Mouse (Mus musculus) ES-Bruce4 (cell line): Measurements from ENCODE around the gene Cct2. TPM values are rescaled to one million over a fixed set of nuclear protein-coding genes. Genes with fewer than 3 reads are reported as not detected.

Source experiments
- H3K27ac ChIP-seq: 2 replicates; pipeline ENCODE4 v1.5.1; 2012; ENCODE audit warnings: low read length, inconsistent platforms; ENCODE audit not compliant: insufficient read depth
- H3K27me3 ChIP-seq: 2 replicates; pipeline ENCODE4 v1.6.1; 2012; ENCODE audit warnings: mild to moderate bottlenecking, low read length, inconsistent platforms; ENCODE audit not compliant: control insufficient read depth, poor library complexity, insufficient read depth, severe bottlenecking
- H3K36me3 ChIP-seq: 2 replicates; pipeline ENCODE4 v1.6.1; 2012; ENCODE audit warnings: inconsistent platforms, mild to moderate bottlenecking, low read length, moderate library complexity; ENCODE audit not compliant: control insufficient read depth, poor library complexity, insufficient read depth, severe bottlenecking
- H3K4me1 ChIP-seq: one replicate; pipeline ENCODE4 v1.8.1; 2011; ENCODE audit warnings: low read length; ENCODE audit not compliant: control insufficient read depth, insufficient read depth
- H3K4me3 ChIP-seq: 2 replicates; pipeline ENCODE4 v1.5.1; 2011; ENCODE audit warnings: low read depth, mild to moderate bottlenecking, low read length
- H3K9ac ChIP-seq: 2 replicates; pipeline ENCODE4 v1.6.1; 2012; ENCODE audit warnings: low read depth, mild to moderate bottlenecking, inconsistent platforms; ENCODE audit not compliant: poor library complexity, severe bottlenecking
- H3K9me3 ChIP-seq: replicated peaks from 2 replicates; pipeline ENCODE4 v1.6.1; 2012; ENCODE audit warnings: mild to moderate bottlenecking, low read length, inconsistent platforms; ENCODE audit not compliant: control insufficient read depth, poor library complexity, insufficient read depth, severe bottlenecking
- CTCF ChIP-seq: IDR thresholded peaks from one replicate; pipeline ENCODE4 v1.8.1; 2011; ENCODE audit warnings: low read depth, low read length
- EP300 ChIP-seq: IDR thresholded peaks from 2 replicates; pipeline ENCODE4 v1.6.1; 2011; ENCODE audit warnings: low read depth, low read length; ENCODE audit not compliant: insufficient read depth
- POLR2A ChIP-seq: IDR thresholded peaks from one replicate; pipeline ENCODE4 v1.8.1; 2011; ENCODE audit warnings: low read length; ENCODE audit not compliant: insufficient read depth
- polyA plus RNA-seq: library from polyadenylated mRNA; stranded (reverse); fragments of >200 nt; gene quantifications from 2 replicates; pipeline ENCODE4 v1.2.4, GENCODE M21; 2011; ENCODE audit warnings: low read depth; ENCODE audit not compliant: missing spikeins, insufficient read depth, insufficient read length

Gene Cct2
- polyA plus RNA-seq, 1 experiment, result 974 TPM

GRCm38 (mm10) chr10:117089628-117090027 lies 26.0 kb upstream of the Cct2 start:
- Histone ChIP-seq H3K4me1 (no peaks in the 10 kb centered on the region), H3K4me3 (no peak overlapping the region), H3K27ac (no peak overlapping the region), H3K9me3 (no peaks in the 10 kb centered on the region), H3K36me3 (no peaks in the 10 kb centered on the region), H3K27me3 (no peaks in the 10 kb centered on the region), H3K9ac (no peak overlapping the region)
- no peak for TF ChIP-seq CTCF
- no peak for TF ChIP-seq POLR2A
- TF ChIP-seq EP300, result no peak

DNA sequence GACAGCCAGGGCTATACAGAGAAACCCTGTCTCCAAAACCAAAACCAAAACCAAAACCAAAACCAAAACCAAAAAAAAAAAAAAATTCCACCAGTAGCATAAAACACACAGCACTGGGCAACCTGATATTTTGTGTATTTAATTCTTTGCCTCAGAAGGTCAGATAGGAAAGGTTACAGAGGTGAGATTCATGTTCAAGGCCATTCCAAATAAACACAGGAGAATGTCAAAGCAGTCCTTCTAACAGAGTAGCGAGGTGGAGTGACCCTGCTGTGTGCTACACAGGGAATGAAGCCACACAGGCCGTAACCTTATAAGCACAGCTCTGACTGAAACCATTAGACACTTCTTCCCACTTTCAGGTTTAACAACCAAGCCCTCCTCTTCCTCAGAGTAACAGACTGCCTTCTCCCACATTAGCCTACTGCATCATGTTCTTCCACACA lies 18.3 kb upstream of the Cct2 start:
- H3K27me3 ChIP-seq, result no peaks in the 10 kb centered on the region
- H3K9ac ChIP-seq, result no peak overlapping the region
- H3K36me3 ChIP-seq, result peaks cover 10% of the 10 kb centered on the region; the same call in 1 of the 2 replicates
- H3K9me3 ChIP-seq, result no peaks in the 10 kb centered on the region
- TF ChIP-seq POLR2A (no peak), EP300 (no peak), CTCF (no peak)
- no peaks in the 10 kb centered on the region for H3K4me1 ChIP-seq
- H3K4me3 ChIP-seq, result no peak overlapping the region
- H3K27ac ChIP-seq, result no peak overlapping the region

GRCm38 (mm10) chr10:117081326-117081725 lies 17.7 kb upstream of the Cct2 start:
- H3K27me3 ChIP-seq, result no peaks in the 10 kb centered on the region
- H3K4me3 ChIP-seq, result no peak overlapping the region
- TF ChIP-seq EP300 (no peak), POLR2A (no peak), CTCF (no peak)
- peaks cover 10% of the 10 kb centered on the region; the same call in 1 of the 2 replicates for H3K36me3 ChIP-seq
- no peak overlapping the region for H3K9ac ChIP-seq
- no peak overlapping the region for H3K27ac ChIP-seq
- no peaks in the 10 kb centered on the region for H3K4me1 ChIP-seq
- H3K9me3 ChIP-seq, result no peaks in the 10 kb centered on the region

- no peaks in the 10 kb centered on the region for H3K9me3 ChIP-seq
Observed at GRCm38 (mm10) chr10:117078284-117078683, 14.7 kb upstream of the Cct2 start.

DNA sequence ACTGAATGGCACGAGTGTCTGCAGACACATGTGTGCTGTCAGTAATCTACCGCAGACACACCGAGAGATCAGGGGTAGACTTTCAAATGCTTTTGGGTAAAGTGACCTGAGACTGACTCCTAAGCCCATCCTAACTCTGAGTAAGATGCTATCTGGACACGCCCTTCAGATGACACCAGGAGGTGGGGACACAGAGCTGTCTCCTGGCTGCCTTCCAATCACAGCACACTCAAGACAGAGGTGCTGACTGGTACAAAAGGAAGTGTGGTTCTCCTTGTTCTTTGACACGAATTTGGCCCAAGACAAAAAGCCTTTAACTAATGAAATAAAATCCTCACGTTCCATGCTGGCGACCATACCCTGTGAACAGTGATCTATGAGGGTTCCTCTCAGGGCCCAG lies 9.6 kb upstream of the Cct2 start:
- no peak overlapping the region for H3K27ac ChIP-seq
- no peaks in the 10 kb centered on the region for H3K4me1 ChIP-seq
- H3K4me3 ChIP-seq, result no peak overlapping the region
- TF ChIP-seq POLR2A, result no peak
- TF ChIP-seq CTCF, result no peak
- TF ChIP-seq EP300, result no peak
- no peaks in the 10 kb centered on the region for H3K27me3 ChIP-seq
- H3K36me3 ChIP-seq, result peaks cover 15% of the 10 kb centered on the region
- H3K9me3 ChIP-seq, result no peaks in the 10 kb centered on the region
- H3K9ac ChIP-seq, result no peak overlapping the region

More at GRCm38 (mm10) chr10:117078284-117078683, 14.7 kb upstream of the Cct2 start:
- TF ChIP-seq CTCF, result peak; percentile 93
- TF ChIP-seq EP300, result no peak
- no peak for TF ChIP-seq POLR2A
- Histone ChIP-seq H3K36me3 (peaks cover 17% of the 10 kb centered on the region), H3K27me3 (no peaks in the 10 kb centered on the region), H3K4me3 (no peak overlapping the region), H3K4me1 (no peaks in the 10 kb centered on the region), H3K27ac (no peak overlapping the region), H3K9ac (no peak overlapping the region)

DNA sequence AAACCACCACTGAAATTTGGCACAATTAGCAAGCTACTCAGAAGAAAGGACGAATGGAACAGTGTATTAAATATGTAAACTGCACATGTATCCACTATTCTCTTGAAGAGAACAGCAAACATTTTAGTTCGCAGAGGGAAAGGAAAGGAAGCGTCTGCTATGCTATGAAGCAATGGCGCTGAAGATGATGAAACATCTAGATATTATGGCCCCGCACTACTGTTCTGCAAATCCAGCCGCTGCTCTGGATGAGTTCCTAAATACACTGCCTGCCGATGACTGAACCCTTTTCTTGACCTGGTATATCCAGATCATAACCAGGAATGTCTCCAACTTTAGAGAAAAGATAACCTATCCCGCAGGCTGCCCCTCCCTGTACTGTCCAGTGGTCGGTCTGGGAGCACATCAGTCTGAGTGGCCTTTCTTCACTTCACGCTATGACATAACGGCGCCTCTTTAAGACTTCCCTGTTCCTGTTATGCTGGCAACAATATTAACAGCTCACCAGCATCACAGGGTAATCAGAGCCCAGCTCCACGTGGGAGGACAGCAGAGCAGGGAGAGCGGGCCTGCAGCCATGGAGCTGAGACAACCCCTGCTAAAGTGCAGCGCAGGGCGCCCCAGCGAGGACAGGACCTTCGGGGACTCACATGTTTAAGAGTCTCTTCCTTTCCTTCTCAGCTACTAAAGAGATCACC lies 8.7 kb upstream of the Cct2 start:
- Histone ChIP-seq H3K36me3 (peaks cover 15% of the 10 kb centered on the region), H3K9ac (no peak overlapping the region), H3K4me1 (no peaks in the 10 kb centered on the region), H3K27ac (no peak overlapping the region), H3K27me3 (no peaks in the 10 kb centered on the region), H3K4me3 (no peak overlapping the region), H3K9me3 (no peaks in the 10 kb centered on the region)
- TF ChIP-seq POLR2A (no peak), CTCF (no peak), EP300 (no peak)
